Mouse (Mus musculus) thymus, adult 2 months (tissue): Measurements from ENCODE around the gene Lgi4.

Source experiments
- CTCF ChIP-seq: fragments of 200-500 bp; IDR thresholded peaks from 2 replicates; pipeline ENCODE4 v1.5.1; 2012; ENCODE audit warnings: mild to moderate bottlenecking, control low read depth, low read length, moderate library complexity, borderline replicate concordance; ENCODE audit not compliant: control insufficient read depth, poor library complexity, insufficient read depth; ENCODE audit errors: extremely low read depth
- POLR2A ChIP-seq: fragments of 200-500 bp; IDR thresholded peaks from 2 replicates; pipeline ENCODE4 v1.6.1; 2012; ENCODE audit warnings: mild to moderate bottlenecking, low read length, control low read depth, moderate library complexity; ENCODE audit not compliant: control insufficient read depth, poor library complexity, insufficient read depth; ENCODE audit errors: extremely low read depth

- no peak for TF ChIP-seq CTCF
- no peak for TF ChIP-seq POLR2A
Measured at GRCm38 (mm10) chr7:31079670-31080069, 20.5 kb downstream of the Lgi4 start.
